Mouse (Mus musculus) midbrain, embryonic 16.5 days (tissue): ENCODE measurements at regions not wholly inside any gene's neighbourhood (a gene's known extent, or its start where the extent isn't known, plus 50 kb on each side); places are given as distances from the start of the nearest gene placed in this dataset.

Experiments used
- ATAC-seq: fragments of 200-750 bp; cut with Nextera tagmentation; 2 replicates; pipeline ENCODE4 v1.8.0; 2017; ENCODE audit warnings: moderate TSS enrichment
- H3K27ac ChIP-seq: fragments of 300-500 bp; sonication (generic); 2 replicates; pipeline ENCODE4 v1.5.1; 2014; ENCODE audit warnings: mild to moderate bottlenecking, low read length, mixed read lengths
- H3K27me3 ChIP-seq: fragments of 300-500 bp; sonication (generic); 2 replicates; pipeline ENCODE4 v1.6.1; 2014; ENCODE audit warnings: low read depth, low read length, mixed read lengths; ENCODE audit not compliant: control insufficient read depth, insufficient read depth
- H3K36me3 ChIP-seq: fragments of 300-500 bp; sonication (generic); 2 replicates; pipeline ENCODE4 v1.6.1; 2014; ENCODE audit warnings: mild to moderate bottlenecking, low read length, moderate library complexity, mixed read lengths; ENCODE audit not compliant: control insufficient read depth, insufficient read depth
- H3K4me1 ChIP-seq: fragments of 300-500 bp; sonication (generic); 2 replicates; pipeline ENCODE4 v1.6.1; 2014; ENCODE audit warnings: mild to moderate bottlenecking, low read length, mixed read lengths; ENCODE audit not compliant: control insufficient read depth, insufficient read depth
- H3K4me2 ChIP-seq: fragments of 300-500 bp; sonication (generic); 2 replicates; pipeline ENCODE4 v1.6.1; 2014; ENCODE audit warnings: mild to moderate bottlenecking, low read length, mixed read lengths
- H3K4me3 ChIP-seq: fragments of 300-500 bp; sonication (generic); 2 replicates; pipeline ENCODE4 v1.5.1; 2014; ENCODE audit warnings: low read depth, mild to moderate bottlenecking, low read length, moderate library complexity, mixed read lengths
- H3K9ac ChIP-seq: fragments of 300-500 bp; sonication (generic); 2 replicates; pipeline ENCODE4 v1.6.1; 2014; ENCODE audit warnings: low read depth, low read length, mixed read lengths
- H3K9me3 ChIP-seq: fragments of 300-500 bp; sonication (generic); replicated peaks from 2 replicates; pipeline ENCODE4 v1.6.1; 2014; ENCODE audit warnings: mild to moderate bottlenecking, low read length, mixed read lengths; ENCODE audit not compliant: control insufficient read depth, poor library complexity, severe bottlenecking
- WGBS: fragments of 180-500 bp; shearing (Covaris S2); extraction: QIAGEN DNeasy Blood & Tissue Kit; methylation state at CpG from one replicate; pipeline ENCODE4 v1.1.7; 2014; 5-methylcytosine and 5-hydroxymethylcytosine counted together

DNA sequence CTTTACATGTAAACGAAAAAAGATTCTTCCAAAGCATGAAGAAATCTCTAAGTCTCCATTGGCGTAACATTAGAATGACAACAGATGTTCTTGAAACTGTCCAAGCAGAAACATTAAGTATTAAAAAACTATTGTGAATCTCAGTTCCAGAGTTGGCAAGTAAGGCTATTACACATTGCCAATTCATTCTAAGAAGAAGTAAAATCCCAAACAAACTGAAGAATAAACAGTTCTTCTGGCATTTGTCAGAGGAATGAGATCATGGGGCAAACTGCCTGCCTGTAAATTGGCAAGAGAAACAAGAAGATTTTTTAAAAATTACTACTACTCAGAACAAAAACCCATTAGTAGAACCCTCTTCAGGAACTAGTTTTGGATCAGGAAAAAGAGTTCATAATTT lies 680.1 kb downstream of the Nova1 start:
- ATAC-seq: no peak
- Histone ChIP-seq H3K4me1 (no peaks in the 10 kb centered on the region), H3K4me3 (no peak overlapping the region), H3K9me3 (no peaks in the 10 kb centered on the region), H3K27me3 (no peaks in the 10 kb centered on the region), H3K4me2 (no peak overlapping the region), H3K9ac (no peak overlapping the region), H3K36me3 (no peaks in the 10 kb centered on the region), H3K27ac (no peak overlapping the region)
- 69% methylated on average over 2 of the region's 2 CpGs for WGBS

GRCm38 (mm10) chr12:46125867-46126266 lies 692.9 kb downstream of the Nova1 start:
- no peak overlapping the region for H3K4me2 ChIP-seq
- no peaks in the 10 kb centered on the region for H3K9me3 ChIP-seq
- no peaks in the 10 kb centered on the region for H3K36me3 ChIP-seq
- WGBS: 41% methylated on average over 1 of the region's 1 CpGs
- peak overlapping the region; percentile 5; the same call in 1 of the 2 replicates for H3K27ac ChIP-seq
- no peaks in the 10 kb centered on the region for H3K27me3 ChIP-seq
- no peaks in the 10 kb centered on the region; the same call in 1 of the 2 replicates for H3K4me1 ChIP-seq
- H3K4me3 ChIP-seq: no peak overlapping the region
- peak; percentile 42; the same call in 1 of the 2 replicates for ATAC-seq
- H3K9ac ChIP-seq: no peak overlapping the region

DNA sequence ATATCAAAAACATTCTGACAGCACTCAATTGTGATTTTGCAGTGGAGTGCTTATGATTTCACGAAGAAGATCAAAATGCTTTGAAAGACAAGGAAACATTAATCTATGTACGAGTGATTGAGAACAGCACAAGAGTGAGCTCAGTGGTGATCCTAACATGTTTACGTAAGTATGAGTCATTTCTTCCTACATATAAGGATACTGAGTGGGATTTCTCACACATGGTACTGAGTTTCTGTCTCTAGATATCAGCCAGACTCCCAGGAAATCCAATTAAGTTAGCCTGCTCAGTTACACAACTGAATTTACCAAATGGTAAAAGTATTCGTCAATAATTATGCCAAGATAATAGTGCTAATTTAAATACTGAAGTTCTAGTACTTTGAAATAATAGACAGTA lies 707.4 kb downstream of the Nova1 start:
- no peak overlapping the region for H3K9ac ChIP-seq
- no peak for ATAC-seq
- WGBS: 88% methylated on average over 4 of the region's 4 CpGs

GRCm38 (mm10) chr12:46083356-46083755 lies 735.4 kb downstream of the Nova1 start:
- H3K27ac ChIP-seq: no peak overlapping the region
- no peaks in the 10 kb centered on the region for H3K27me3 ChIP-seq
- ATAC-seq: no peak
- H3K4me2 ChIP-seq: no peak overlapping the region
- 78% methylated on average over 2 of the region's 2 CpGs for WGBS
- H3K4me1 ChIP-seq: no peaks in the 10 kb centered on the region
- no peaks in the 10 kb centered on the region for H3K9me3 ChIP-seq
- H3K36me3 ChIP-seq: no peaks in the 10 kb centered on the region
- no peak overlapping the region for H3K9ac ChIP-seq
- H3K4me3 ChIP-seq: no peak overlapping the region

More for the DNA sequence above, 707.4 kb downstream of the Nova1 start:
- Histone ChIP-seq H3K36me3 (no peaks in the 10 kb centered on the region), H3K4me1 (no peaks in the 10 kb centered on the region), H3K4me3 (no peak overlapping the region), H3K9me3 (0 out of 2 replicates have a peak, but pooled peaks cover 2% of the 10 kb centered on the region), H3K27ac (no peak overlapping the region), H3K27me3 (no peaks in the 10 kb centered on the region), H3K4me2 (no peak overlapping the region)

DNA sequence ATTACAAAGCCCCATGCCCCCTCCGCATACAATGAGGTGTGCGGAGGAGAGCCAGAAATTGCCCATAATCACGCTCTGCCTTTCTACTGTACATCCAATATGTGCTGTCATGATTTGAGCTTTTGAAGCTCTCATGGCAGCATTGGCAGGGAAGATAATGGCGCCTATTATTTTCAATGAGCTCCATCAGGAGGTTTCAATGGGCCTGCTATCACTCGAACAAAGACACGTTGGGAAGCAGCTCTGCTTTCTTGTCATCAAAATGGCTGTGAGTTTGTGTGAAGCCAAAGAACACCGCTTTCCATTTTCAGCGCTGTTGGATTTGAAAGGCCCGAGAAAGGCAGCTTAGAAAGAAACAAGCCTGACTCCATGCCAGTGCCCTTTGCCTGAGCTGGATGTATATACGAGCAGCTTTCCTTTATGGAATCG lies 742.9 kb downstream of the Nova1 start:
- Histone ChIP-seq H3K4me2 (no peak overlapping the region), H3K4me1 (no peaks in the 10 kb centered on the region; the same call in 1 of the 2 replicates), H3K27ac (peak overlapping the region; percentile 68), H3K36me3 (no peaks in the 10 kb centered on the region), H3K9me3 (no peaks in the 10 kb centered on the region), H3K9ac (no peak overlapping the region), H3K27me3 (no peaks in the 10 kb centered on the region), H3K4me3 (no peak overlapping the region)
- 49% methylated on average over 11 of the region's 11 CpGs for WGBS
- ATAC-seq: peak; percentile 89

DNA sequence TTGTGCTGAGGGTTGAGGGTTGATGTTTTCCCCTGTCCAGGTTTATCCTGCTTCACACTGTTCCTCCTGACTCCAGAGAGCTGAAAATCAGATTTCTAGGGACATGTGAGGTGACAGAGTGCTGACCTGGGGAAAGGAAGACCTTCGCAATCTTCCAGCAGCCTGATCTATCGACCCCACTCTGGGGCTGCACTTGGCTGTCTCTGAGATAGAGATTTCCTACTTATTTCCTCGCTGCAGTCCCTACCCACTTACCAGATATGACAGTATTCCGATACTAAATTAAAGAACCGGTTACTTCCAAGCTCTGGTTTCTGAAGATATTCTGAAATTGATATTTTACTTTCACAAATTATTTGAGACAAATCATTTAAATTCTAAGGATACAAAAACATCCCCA lies 743.4 kb downstream of the Nova1 start:
- Histone ChIP-seq H3K9me3 (no peaks in the 10 kb centered on the region), H3K27me3 (no peaks in the 10 kb centered on the region)

GRCm38 (mm10) chr12:46066896-46067295 lies 751.8 kb downstream of the Nova1 start:
- H3K27ac ChIP-seq: no peak overlapping the region
- H3K36me3 ChIP-seq: no peaks in the 10 kb centered on the region
- 94% methylated on average over 2 of the region's 2 CpGs for WGBS
- no peak for ATAC-seq
- no peak overlapping the region for H3K9ac ChIP-seq
- no peak overlapping the region for H3K4me3 ChIP-seq
- H3K4me1 ChIP-seq: no peaks in the 10 kb centered on the region
- H3K4me2 ChIP-seq: no peak overlapping the region
- no peaks in the 10 kb centered on the region for H3K27me3 ChIP-seq
- no peaks in the 10 kb centered on the region for H3K9me3 ChIP-seq

More for the DNA sequence above, 743.4 kb downstream of the Nova1 start:
- Histone ChIP-seq H3K9ac (no peak overlapping the region), H3K4me3 (no peak overlapping the region), H3K36me3 (no peaks in the 10 kb centered on the region), H3K27ac (peak overlapping the region; percentile 68), H3K4me2 (no peak overlapping the region), H3K4me1 (no peaks in the 10 kb centered on the region; the same call in 1 of the 2 replicates)
- WGBS: 75% methylated on average over 5 of the region's 5 CpGs
- 0 out of 2 replicates have a peak, but pooled peaks have one; percentile 51 for ATAC-seq

- Histone ChIP-seq H3K4me3 (no peak overlapping the region), H3K27ac (no peak overlapping the region), H3K4me2 (no peak overlapping the region), H3K36me3 (no peaks in the 10 kb centered on the region), H3K4me1 (no peaks in the 10 kb centered on the region), H3K9ac (no peak overlapping the region), H3K27me3 (no peaks in the 10 kb centered on the region), H3K9me3 (no peaks in the 10 kb centered on the region)
- no peak for ATAC-seq
These were observed 778.1 kb downstream of the Nova1 start for GRCm38 (mm10) chr12:46040626-46041025.

GRCm38 (mm10) chr12:46040216-46040615 lies 778.5 kb downstream of the Nova1 start:
- Histone ChIP-seq H3K4me3 (no peak overlapping the region), H3K9ac (no peak overlapping the region), H3K27me3 (no peaks in the 10 kb centered on the region), H3K36me3 (no peaks in the 10 kb centered on the region), H3K27ac (no peak overlapping the region), H3K4me2 (no peak overlapping the region), H3K4me1 (no peaks in the 10 kb centered on the region), H3K9me3 (no peaks in the 10 kb centered on the region)
- WGBS: 52% methylated on average over 1 of the region's 1 CpGs
- ATAC-seq: no peak
